Mouse (Mus musculus) right cerebral cortex, postnatal 14 days (tissue): ENCODE measurements at regions not wholly inside any gene's neighbourhood (a gene's known extent, or its start where the extent isn't known, plus 50 kb on each side); places are given as distances from the start of the nearest gene placed in this dataset.

Experiments
- DNase-seq: peaks from one replicate; pipeline ENCODE4 v3.0.0; 2022

DNA sequence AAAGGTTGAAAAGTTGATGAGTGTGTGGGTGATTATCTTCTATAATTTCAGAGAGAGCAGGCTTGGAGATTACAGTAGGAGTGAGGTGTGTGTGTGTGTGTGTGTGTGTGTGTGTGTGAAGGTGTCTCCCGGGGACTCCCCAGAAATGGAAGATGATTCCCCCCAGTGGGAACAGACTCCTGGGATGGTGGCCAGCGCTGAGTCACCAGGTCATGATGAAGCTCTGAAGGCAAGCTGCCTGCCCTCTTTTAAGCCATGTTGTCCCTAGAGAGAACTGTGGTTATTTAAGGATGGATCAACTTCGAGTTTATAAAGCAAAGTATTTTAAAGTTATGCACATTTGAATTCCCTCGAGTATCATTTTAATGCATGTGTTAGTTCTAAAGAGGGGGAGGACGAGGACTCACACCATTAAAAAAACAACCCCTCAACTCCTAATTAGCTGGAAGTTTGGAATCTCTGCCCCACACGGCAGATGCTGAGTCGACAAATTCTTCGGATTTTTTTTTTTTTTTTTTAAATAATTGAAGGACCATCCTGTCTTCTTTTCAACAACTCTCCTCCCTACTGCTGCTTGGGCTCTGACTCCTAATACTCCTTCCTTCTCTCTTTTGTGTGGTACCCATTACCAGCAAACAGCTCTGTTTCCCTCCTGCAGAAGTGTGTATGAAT is 186.6 kb downstream of the Ly86 start:
- no peak for DNase-seq

DNA sequence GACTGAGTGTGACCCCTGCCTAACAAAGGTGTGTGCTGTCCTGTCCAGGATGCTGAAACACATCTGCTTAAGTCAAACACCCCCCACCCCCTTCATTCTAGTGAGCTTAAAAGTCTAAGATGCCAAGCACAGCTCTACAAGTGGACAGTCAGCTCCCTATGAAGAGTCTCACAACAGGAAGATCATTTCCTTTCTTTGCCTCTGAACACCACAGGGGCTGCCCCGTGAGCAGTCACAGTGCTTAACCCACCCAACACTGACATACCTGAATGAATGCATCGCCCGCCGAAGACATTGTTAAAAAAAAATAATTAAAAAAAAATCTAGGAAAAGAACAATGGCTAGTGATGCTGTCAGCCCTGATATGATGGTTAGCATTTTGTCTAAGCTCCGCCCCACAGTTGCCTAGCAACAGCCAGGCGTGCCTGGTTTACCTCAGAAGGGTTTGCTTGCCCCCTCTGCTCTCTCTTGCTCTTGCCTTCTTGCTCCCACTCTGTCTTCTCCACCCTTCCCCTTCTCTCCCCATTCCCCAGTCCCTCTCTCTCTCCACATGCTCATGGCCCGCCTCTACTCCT is 187.7 kb downstream of the Ly86 start:
- no peak for DNase-seq

DNA sequence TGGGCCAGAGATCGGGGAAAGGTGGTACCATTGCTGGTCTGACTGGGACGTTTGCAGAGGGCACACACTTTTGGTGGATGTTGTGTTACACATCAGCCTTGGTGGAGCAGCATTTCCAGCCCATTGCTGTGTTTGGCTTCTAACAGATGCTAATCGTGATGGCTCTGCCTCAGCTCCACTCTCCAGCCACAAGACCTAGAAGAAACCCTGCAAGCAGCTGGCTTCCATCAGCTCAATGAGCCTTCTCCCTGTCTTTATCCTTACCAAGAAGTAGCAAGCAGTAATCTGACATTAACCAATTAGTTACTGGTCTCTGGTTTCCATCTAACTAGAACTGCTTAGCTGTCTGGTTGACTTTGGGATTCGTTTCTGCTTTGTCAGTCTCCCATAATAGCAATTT is 188.8 kb downstream of the Ly86 start:
- DNase-seq: no peak

DNA sequence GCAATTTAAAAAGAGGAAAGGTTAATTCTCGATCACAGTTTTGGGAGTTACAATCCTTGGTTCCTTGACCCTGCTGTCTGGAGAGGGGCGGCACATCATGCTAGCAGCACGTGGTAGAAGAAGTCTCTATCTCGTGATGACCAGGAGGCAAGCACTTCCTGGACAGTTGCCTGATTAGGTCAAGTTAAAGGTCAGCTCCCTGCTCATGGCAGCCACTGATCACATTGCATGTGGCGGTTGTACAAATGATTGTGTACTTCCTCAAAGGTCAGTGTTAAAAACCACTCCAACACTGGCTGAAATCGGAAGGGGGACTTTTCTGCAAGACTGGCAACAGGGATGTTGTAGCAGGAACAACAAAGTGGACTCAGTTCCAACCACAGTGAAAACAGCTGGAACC is 192.3 kb downstream of the Ly86 start:
- DNase-seq: no peak

DNA sequence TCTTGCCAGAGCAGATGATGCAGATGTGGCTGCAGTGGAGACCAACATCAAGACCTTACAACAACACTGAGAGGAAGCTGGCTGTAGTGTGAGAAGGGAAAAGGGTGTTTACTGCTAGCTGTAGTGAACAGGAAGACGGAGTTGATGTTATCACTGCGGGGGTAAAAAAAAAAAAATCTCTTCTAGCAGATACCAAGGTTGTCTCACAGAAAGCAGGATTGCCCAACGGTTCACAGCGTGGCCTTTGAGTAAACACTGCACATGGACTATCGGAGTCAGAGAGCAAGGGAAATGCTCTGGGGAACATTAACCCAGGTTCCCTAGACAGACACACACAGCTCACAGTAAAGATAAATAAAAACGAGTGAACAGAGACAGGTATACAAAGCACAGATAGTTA is 192.8 kb downstream of the Ly86 start:
- DNase-seq: no peak

DNA sequence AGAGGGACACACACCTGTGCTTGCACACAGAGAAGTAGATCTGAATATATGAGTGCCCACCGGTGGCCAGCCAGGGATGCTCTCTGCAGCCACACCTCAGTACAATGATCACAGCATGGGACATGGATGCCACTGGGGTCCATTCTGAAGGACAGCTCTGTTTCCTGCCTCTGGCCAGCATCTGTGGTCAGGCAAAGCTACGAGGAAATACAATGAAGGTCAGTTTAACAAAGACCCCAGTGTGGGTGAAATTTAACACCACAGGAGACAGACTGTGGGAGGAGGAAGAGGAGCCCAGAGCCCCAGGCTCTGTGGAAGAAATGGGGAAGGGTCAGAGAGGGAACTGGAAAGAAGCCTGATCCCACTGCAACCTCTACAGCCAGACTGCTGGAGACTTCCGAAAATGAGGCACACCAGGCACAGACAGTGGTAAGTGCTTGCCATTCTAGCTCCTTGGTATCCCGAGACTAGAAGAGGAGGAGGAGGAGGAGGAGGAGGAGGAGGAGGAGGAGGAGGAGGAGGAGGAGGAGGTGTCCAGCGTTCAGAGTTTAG is 196.0 kb downstream of the Ly86 start:
- DNase-seq: no peak

DNA sequence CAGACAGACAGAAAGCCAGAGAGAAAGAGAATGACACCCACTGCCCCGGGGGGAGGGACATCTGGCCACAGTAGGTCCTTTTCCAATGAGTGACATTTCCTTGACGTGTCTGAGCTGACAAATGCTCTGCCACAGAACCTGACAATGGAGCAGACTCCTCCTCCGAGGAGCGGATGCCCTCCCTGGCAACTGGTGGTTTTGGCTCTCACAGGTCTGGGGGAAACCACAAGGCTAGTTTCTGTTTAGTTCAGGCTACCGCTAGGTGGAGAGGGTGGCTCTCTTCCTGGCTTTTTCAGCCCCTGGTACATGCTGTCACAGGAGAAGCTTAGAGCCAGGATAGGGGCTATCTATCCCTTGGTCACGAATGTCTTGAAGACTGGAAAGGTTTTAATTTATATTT is 196.7 kb downstream of the Ly86 start:
- DNase-seq: peak; percentile 34

DNA sequence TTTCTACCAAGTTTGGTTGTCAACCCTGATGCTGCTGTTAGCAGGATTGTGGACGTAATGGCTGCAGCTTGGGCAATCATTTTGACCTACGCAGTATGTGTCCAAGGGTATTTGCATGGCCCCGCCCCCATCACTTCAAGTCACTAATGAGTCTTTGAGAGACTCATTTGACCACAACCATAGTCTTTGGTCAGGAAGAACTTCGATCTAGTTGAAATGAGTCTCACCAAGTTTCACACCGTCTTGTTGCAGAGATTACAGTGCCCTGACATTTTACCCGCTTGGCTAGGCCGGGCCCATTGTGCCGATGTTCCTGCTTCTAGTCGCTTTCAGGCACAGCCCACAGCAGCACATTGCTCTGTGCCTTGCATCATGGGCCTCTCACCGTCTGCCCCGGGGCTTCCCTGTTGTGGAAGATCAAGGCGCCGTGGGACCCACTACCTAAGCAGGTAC is 197.8 kb downstream of the Ly86 start:
- DNase-seq: no peak

DNA sequence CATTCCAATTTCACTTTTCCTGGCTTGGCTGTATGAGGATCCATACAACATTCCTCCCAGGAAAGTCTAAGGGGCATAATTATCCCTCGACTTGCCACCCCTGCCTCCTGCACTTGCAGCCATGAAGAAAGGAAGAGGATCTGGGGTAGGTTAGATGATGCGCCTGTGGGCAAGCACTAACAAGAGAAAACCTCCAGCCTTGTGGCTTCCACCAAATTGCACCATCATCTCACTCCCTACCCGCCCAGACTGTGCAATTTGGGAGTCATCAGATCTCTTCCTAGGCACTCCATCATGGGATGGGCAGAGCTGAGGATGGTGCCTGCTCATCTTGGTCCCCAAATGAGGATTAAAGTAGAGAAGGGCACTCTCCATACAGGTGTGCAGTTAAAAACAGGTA is 198.8 kb downstream of the Ly86 start:
- no peak for DNase-seq

DNA sequence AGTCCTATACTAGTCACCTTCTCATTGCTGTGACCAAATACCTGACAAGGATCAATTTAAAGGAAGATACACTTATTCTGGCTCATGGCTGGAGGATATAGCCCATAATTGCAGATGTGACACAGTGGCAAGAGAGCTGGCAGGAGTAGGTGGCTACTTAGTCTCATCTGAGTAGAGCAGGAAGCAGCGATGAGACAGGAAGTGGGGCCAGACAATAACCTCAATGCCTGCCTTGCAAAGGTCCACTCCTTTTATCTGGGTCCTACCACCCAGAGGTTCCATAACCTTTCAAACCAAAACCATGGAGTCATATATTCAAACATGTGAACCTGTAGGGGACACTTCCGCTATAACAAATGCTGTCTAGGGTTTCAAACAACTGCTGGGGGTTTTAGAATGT is 199.7 kb downstream of the Ly86 start:
- DNase-seq: no peak

DNA sequence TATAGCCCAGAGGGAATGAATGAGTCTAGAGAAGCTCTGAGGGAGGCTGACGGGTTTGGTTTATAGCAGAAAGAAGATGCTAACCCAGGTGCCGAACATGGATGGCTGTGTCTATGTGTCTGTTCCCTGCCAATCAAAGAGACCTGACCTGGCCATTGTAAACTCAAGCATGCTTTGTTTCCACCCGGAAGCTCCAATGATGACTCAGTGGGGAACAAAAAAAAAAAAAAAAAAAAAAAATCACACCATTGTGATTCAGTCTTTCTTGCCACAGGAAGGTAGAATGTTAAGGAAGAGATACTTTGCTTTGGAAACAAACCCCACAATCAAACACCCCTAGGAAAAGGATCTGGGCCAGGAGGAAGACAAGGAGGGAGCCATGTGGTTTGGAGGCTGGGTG is 201.5 kb downstream of the Ly86 start:
- DNase-seq: no peak

DNA sequence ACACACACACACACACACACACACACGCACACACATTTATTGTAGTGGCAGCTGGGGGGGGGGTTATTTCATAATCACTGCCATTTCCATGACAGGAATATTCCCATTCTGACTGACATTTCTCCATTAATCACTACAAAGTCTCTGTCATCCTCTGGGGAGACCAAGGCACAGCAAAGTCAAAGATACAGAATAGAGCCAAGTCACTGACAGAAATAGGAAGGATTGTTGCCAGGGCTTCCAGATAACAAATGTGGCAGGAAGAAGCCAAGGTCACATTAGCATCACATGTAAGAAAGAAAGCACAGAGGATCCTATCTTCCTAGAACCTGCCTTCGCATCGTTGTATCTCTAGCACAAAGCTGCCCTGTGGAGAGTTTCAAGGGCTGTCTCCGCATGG is 205.6 kb downstream of the Ly86 start:
- DNase-seq: no peak

DNA sequence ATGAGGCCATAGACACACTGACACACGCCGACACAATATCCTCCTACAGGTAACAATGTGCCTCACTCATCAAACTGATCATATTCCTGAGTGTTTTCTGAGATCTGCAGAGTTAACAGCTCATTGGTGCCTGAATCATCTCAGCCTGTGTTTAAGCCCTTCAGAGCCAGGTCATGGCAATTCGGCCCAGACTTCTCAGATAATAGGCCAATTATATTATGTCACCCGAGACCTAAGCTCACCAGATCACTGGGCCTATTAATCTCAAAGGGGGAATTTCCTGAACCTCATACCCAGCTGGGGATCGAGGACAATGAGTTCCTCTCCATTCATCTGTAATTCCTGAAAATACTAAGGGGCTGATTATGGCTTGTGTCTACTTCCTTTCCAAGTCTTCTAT is 208.4 kb downstream of the Ly86 start:
- DNase-seq: no peak

DNA sequence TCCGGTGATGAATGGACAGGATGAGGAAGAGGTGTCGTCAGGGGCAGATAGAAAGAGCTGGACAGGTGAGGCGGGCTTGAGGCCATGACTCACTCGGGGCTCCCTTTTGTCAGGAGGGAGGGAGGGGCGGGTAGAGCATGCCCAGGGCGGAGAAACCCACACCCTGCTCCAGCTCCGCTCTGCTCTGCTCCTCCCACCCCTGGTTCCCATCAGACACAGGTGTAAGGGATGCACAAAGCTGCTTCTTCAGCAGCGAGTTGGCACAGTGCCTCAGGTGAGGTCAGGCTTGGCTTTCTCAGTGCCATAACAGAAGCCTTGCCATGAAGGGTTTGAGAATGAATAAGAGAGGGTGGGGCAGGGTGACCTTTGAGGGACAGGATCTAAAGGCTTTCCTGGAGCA is 212.2 kb downstream of the Ly86 start:
- DNase-seq: no peak

DNA sequence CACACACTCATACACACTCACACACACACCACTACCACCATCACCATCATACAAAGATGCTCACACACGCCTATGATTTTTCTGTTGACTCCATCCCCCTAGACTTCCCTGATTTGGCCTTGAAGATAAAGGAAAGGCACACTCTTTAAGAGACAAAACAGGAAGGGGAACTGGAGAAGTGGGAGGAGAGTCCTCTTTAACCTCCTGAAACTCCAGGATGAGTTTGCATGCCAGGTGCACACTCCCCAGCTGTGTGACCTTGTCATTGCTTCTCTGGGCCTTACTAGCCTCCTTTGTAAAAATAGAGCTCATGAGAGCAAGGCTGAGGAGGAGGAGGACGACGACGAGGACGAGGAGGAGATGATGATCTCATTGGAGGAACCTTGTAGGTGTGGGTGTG is 212.8 kb downstream of the Ly86 start:
- DNase-seq: no peak

DNA sequence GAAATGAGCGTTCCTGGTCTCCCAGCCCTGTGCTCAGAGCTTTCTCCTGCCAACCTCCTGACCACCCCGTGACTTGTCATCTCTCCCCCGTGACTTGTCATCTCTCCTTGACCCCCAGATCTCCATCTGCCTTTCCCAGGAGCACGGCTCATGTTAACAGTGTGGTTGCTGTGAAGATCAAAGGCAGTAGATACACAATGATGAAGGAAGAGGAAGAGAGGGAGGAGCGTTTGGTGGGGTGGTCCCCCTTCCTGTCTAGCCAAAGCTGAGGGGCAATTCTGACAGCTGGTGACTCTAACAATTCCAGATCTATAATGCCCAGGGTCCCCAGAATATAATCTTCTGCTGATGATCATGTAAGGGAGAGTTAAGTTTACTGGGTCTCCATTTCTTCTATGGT is 214.0 kb downstream of the Ly86 start:
- DNase-seq: no peak

DNA sequence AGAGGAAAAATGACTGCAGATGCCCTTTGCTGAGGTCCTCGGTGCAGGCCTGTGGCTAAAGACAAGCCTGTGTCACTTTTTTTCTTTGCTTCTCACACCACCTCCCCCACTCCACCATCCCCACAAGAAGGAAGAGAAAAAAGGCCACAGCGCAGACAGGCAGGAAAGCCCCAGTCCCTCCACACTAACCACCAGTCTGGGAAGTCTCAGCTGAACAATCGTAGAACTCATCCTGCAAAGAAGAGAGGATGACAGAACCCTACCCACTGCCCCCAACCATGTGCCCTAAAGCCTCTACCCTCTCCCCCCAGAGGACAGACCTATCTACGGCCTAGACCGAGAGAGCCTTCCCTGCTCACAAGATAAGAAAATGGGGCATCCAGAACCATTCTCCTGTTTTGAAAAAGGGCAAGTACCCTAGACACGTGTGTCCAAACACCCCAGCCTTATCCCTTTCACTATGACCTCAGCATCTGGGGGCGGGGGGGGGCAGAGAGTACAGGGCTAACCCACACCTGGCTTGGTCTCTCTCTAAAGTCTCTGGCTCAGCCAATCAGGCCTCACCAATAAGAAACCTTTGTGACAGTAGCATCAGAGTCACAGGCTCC is 214.8 kb downstream of the Ly86 start:
- DNase-seq: no peak

DNA sequence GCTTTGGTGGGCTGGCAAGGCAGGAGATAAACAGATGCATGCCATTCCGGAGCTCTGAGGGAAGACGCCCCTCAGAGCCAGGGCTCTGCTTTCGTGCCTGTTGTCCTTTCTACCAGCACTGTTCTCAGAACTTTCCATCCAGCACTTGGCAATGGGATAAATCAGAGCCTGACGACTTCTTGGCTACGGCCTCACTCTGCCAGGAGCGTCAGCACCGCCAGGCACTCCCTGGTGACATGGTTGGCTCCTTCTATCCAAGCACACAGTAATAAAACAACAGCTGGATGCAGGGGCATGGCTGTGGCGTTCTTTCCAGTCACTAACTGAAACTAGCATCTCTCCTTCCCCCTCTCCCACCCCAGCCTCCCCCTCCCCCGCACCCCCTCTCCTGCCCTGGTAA is 215.4 kb downstream of the Ly86 start:
- no peak for DNase-seq

DNA sequence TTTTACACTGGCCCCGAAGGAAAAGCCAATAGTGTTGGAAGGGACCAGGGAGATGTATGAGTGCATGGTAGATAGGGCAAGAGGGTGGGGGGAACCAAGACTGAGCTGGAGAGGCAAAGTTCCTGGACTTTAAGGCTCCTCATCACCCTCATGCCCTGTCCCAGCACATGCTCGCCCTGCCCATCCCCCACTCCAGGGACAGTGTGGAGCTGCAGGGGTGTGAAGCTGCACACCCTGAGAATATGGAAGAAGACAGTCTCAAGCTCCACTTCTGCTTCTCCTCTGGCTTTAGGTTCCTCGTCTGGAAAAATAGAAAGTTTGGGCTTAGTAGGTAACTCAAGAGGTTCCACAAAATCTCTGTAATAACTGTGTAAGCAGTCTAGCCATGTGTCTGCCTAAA is 215.8 kb downstream of the Ly86 start:
- peak; percentile 24 for DNase-seq

DNA sequence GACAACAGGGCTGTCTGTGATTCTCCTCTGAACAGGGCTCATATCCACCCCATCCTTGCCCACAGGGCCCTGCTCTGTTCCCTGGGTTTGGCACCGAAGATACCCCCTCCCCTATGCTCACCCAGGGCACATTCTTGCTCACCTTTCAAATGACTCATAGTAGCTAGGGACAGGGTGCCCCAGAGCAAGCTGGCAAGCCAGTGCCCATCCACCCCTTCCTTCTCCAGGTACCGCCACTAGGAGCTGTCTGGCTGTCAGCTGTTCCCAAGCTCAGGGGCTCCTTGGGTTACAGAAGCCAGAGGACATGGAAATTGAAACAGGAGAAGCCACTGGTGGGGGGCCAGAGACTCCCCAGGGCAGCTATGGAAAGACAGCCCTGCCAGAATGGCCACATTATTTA is 216.4 kb downstream of the Ly86 start:
- no peak for DNase-seq

DNA sequence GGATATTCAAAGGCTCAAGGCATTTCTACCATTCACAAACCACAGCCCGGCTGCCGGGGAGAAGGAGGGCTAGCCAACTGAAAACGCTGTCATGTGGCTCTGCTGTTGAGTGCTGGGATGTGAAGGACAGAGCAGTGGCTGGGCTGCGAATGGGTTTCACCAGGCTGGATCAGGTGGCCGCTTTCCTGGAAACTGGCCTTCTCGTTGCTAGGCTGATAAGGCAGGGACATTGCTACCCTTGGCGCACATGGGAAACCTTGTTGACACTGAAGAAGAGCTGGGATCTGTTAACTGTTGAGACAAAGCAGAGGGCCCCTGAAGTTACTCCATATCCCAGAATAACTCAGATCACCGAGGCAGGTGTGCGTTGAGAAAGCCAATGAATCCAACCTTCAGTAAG is 216.1 kb upstream of the Rreb1 start:
- no peak for DNase-seq

DNA sequence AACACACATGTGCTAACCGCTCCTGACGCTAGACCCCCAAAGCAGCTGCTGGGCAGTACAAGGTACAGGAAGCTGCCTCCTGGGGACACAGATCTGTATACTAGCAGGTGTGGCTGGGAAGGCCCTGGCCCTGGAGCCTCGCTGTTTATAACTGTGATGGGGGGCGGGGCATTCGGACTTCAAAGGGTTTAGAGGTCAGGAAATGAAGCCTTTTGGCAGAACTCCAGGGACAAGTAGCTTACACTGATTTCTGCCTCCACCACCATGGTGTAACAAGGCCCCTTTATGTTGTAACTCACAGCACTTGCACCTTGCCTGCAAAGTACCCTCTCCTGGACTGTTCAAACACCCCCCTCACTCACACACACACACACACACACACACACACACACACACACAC is 215.5 kb upstream of the Rreb1 start:
- no peak for DNase-seq

DNA sequence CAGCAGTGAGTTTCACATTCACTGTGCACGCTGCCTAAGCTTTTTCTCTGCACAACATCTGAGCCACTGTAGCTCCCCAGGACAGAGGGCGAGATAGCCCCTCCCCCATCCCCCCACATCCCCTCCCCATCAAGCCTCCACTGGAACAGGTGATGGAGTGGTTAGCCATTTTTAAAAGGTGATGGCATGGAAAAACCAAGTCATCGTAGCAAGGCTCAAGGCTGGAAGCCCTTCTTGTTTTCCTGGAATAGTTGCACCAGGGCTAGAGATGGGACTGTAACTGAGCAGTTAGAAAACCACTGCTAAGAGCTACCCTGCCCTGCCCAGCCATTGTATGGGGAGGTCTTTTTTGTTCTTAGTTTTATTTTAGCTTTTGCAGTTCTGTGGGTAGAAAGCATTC is 209.1 kb upstream of the Rreb1 start:
- no peak for DNase-seq

DNA sequence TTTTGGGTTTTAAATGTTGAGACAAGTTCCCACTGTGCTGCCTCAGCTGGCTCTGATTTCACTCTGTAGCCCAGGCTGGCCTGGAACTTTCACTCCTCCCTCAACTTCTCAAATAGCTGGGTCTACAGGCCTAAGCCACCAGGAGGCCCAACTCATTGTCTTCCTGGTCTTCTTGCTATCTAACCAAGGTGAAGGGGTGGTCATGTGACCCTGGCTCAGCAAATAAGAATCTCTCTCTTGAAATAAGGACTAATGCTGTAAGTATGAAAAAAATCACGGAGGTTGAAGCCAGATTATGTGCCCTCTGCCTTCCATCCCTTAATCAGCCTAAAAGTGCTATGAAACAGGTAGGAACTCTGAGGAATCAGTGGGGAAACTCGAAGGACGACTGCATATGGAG is 208.7 kb upstream of the Rreb1 start:
- no peak for DNase-seq

DNA sequence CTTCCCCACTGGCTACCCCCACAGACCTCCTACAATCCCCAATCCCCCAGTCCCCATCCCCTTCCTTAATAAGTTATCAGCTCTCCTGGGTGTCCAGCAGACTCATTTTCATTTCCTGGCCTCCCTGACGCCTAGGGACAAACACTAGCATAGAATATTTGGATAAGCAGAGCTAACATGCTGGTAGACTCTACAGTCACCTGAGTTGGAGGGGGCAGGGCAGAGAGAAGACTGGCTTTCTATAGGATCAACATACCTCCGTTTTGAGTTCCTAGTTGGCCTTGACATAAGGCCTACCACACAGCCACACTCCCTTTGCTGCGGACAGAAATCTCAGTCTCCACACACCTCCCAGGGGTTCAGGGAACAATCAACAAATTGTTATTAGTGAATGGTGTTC is 205.2 kb upstream of the Rreb1 start:
- no peak for DNase-seq
